Mouse (Mus musculus) adrenal gland, adult 18-20 months (tissue): Measurements from ENCODE around the gene Adam1a. TPM values are rescaled to one million over a fixed set of nuclear protein-coding genes. Genes with fewer than 3 reads are reported as not detected.
A peak's percentile ranks its signal among the peaks of the same experiment; 100 is the strongest.

Experiments
- DNase-seq, 2 experiments: peaks; one replicate each; pipeline ENCODE4 v3.0.0; 2021 to 2022; ENCODE audit warnings: low spot score in 2 of 2
- long read RNA-seq, 2 experiments: library from polyadenylated mRNA; stranded (forward); transcript quantifications; one replicate each; pipeline ENCODE4 v2.0.0; 2021
- total RNA-seq, 2 experiments: library from RNA; stranded (reverse); gene quantifications; 1 replicate in 1 of 2; 2 replicates in 1 of 2; pipeline ENCODE4 v1.2.3; 2021

Gene Adam1a
- 1 to 10 TPM; 5.2 to 5.7 TPM for total RNA-seq
- long read RNA-seq, experiment 1, partial matches to known transcripts, result 0 of 2 reads
- long read RNA-seq, experiment 1, other reads (novel, unspliced or antisense), result 1 of 2 reads
- long read RNA-seq, experiment 2, partial matches to known transcripts, result 0 of 3 reads
- long read RNA-seq, experiment 2, other reads (novel, unspliced or antisense), result 2 of 3 reads

GRCm38 (mm10) chr5:121544910-121545792 lies at the start of gene Adam1a, which contains the start of gene Gm42878:
Gene Adam1a (minus strand): TSS chr5:121545482.
Gene Gm42878 (minus strand): TSS chr5:121545482.
- peak in 1 of 2 experiments; percentile 55 for DNase-seq

GRCm38 (mm10) chr5:121594714-121595313 lies 49.5 kb upstream of the Adam1a start:
- DNase-seq, result no peak

- DNase-seq, result peak; percentile 89 to 92
Observed at GRCm38 (mm10) chr5:121593451-121594401, 48.4 kb upstream of the Adam1a start, which contains the start of gene Aldh2. Gene Aldh2 (minus strand): TSS chr5:121593824.

GRCm38 (mm10) chr5:121592816-121593407 lies 47.6 kb upstream of the Adam1a start:
- DNase-seq, result peak in 1 of 2 experiments; percentile 47

GRCm38 (mm10) chr5:121592064-121592815 lies 47.0 kb upstream of the Adam1a start:
- DNase-seq, result peak in 1 of 2 experiments; percentile 33

GRCm38 (mm10) chr5:121591417-121592063 lies 46.3 kb upstream of the Adam1a start:
- peak in 1 of 2 experiments; percentile 42 for DNase-seq

DNA sequence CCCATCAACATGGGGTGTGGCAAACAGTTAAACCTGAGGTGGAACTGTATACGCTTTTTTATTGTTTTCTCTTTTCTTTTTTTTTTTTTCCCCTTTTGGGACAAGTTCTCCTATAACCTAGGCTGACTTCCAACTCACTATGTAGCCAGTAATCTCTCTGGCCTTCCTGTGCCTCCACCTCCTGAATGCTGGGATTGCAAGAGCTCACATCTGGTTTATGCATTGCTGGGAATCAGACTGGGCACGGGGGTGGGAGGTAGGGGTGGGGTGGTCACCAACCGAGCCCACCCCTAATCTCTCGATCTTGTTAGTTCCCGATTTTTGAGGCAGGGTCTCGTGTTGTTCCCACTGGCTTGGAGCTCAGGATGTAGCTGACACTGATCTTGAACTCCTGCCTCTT lies 44.6 kb upstream of the Adam1a start:
- DNase-seq, result no peak

- no peak for DNase-seq
Observed at GRCm38 (mm10) chr5:121586400-121587039, 41.2 kb upstream of the Adam1a start.

GRCm38 (mm10) chr5:121585699-121586098 lies 40.4 kb upstream of the Adam1a start:
- no peak for DNase-seq

DNA sequence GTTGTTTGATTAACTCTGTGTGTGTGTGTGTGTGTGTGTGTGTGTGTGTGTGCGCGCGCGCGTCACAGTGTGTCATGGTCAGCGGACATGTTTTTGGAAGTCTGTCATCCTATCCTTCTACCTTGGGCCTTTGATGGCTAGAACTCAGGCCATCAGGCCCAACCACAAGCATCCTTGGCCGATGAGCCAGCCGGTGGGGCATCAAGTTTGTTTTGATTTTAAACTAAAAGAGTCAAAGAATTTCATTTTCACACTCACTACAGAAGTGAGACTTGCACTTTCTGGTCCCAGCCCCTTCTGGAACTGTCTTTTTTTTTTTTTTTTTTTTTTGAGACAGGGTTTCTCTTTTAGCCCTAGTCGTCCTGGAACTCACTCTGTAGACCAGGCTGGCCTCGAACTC lies 39.7 kb upstream of the Adam1a start:
- no peak for DNase-seq

DNA sequence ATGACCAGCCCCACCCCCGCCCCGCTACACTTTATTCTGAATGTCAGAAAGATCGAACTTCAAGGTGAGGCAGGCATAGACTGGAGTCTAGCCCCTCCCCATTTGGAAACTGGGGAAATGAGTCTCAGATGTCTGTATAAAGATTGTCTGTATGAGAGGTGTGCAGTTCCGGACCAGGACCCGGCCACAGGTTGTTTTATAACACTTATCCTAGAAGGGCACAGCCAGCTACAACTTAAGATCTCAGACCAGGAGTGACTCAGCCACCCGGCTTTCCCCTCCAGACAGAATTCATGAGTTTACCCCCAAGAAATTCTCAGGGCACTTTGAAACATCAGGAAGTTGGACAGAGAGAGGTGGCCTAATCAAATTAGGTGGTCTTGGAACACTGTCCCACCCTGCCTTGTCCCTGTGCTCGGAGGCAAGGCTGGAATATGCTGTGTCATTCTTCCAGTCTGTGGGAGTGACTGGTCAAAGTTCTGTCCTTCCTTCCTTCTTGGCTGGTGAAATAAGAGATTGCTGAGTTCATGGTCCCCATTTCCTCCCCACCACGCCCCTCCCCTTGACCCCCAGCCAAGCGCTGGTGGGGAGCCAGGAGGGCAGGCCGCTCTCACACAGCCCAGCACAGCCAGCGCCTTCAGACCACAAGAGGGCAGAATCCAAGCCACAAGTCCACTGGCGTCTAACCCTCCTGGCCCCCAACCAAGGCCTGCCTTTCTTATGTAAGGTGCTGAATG lies 38.7 kb upstream of the Adam1a start:
- DNase-seq, result peak; percentile 91

GRCm38 (mm10) chr5:121581945-121582344 lies 36.7 kb upstream of the Adam1a start:
- no peak for DNase-seq

DNA sequence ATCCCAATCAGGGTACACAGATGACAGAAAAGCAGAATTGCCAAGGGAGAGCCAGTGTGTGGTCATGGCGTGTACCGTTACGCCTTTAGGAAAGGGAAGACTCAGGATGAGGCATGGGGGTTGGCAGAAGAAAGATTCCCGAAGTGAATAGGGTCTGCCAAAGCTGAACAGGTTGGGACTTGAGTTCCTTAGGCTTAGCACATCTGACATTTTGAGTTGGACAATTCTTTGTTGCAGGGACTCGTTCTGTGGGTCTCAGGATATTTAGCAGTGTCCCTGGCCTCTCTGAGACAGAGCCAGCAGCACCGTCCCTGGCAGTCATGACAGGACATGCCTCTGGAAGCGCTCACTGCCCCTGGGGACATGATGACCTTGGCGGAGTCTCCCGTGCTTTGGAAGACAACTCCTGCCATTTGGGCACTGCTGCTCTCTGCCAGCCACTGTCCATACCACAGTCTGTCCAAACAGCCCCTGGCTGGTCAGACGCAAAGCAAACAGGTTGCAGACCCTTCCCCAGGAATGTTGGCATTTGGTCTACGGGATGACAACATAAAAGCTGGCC lies 31.7 kb upstream of the Adam1a start:
- DNase-seq, result peak in 1 of 2 experiments; percentile 48

DNA sequence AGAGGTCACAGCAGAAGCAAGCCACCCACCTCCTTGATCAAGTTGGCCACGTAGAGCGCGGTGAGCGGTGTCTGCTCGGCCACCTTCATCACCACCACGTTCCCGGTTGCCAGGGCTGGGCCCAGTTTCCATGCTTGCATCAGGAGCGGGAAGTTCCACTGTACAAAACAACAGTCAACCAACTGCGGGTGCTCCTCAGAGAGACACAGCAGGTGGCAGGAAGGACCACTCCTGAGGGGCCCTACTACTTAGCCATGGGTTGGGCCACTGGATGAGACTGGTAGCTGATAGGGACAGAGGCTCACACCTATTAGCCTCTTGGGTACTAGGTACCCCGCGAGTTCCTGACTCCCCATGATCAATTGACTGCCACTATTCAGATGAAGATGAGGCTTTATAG lies 30.6 kb upstream of the Adam1a start:
- no peak for DNase-seq

- no peak for DNase-seq
Observed at GRCm38 (mm10) chr5:121574145-121574544, 28.9 kb upstream of the Adam1a start.

GRCm38 (mm10) chr5:121570787-121571186 lies 25.5 kb upstream of the Adam1a start:
- no peak for DNase-seq

- no peak for DNase-seq
Observed at GRCm38 (mm10) chr5:121569881-121570420, 24.7 kb upstream of the Adam1a start.
